Mouse (Mus musculus): ENCODE measurements around the gene Prkag2. TPM values are rescaled to one million over a fixed set of nuclear protein-coding genes. Genes with fewer than 3 reads are reported as not detected.

Gene Prkag2
- polyA plus RNA-seq, 1 experiment from 2014 or later: 38.3 TPM

- no peak for ATAC-seq
- TF ChIP-seq CTCF (IDR thresholded peaks at IDR 0.05; ENCODE audit: low read depth): no peak
- no peak overlapping the region for H3K27ac ChIP-seq (ENCODE audit: low read depth, low read length)
- no peaks in the 10 kb centered on the region for H3K9me3 ChIP-seq (ENCODE audit: control insufficient read depth)
- no peak overlapping the region for H3K4me2 ChIP-seq (replicated peaks; ENCODE audit: low read depth)
- no peaks in the 10 kb centered on the region for H3K27me3 ChIP-seq (replicated peaks; ENCODE audit: control insufficient read depth, insufficient read depth, low read length)
- H3K36me3 ChIP-seq (ENCODE audit: control insufficient read depth, insufficient read depth): no peaks in the 10 kb centered on the region
- H3K4me1 ChIP-seq (replicated peaks; ENCODE audit: control insufficient read depth, insufficient read depth, low read length): no peaks in the 10 kb centered on the region
- no peak overlapping the region for H3K4me3 ChIP-seq (ENCODE audit: low read depth, low read length)
- H3K9ac ChIP-seq (ENCODE audit: low read depth, low read length): no peak overlapping the region
- WGBS: 76% methylated on average over 4 of the region's 4 CpGs
These were observed 69.0 kb downstream of the Prkag2 start for GRCm38 (mm10) chr5:25031456-25031856.

DNA sequence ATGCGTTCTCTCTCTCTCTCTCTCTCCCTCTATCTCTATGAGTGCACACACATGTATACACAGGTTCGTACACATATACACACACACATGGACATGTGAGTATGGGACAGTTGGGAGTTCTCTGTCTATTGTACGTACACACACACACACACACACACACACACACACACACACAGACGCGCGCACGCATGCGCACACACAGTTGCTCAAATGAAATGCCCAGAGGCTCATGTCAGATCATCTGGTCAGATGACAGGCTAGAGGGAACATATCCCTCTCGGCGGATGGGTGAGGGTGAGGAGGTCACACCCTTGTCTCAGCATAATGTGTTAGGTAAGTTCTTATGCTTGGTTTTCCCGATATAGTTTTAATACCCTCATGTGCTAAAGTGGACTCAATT lies 69.4 kb downstream of the Prkag2 start:
- Histone ChIP-seq H3K4me1 (replicated peaks; ENCODE audit: control insufficient read depth, insufficient read depth, low read length) (no peaks in the 10 kb centered on the region; the same call in 1 of the 2 replicates), H3K27me3 (replicated peaks; ENCODE audit: control insufficient read depth, insufficient read depth, low read length) (no peaks in the 10 kb centered on the region), H3K36me3 (ENCODE audit: control insufficient read depth, insufficient read depth) (no peaks in the 10 kb centered on the region), H3K4me2 (replicated peaks; ENCODE audit: low read depth) (no peak overlapping the region), H3K4me3 (ENCODE audit: low read depth, low read length) (no peak overlapping the region), H3K9me3 (ENCODE audit: control insufficient read depth) (no peaks in the 10 kb centered on the region), H3K27ac (ENCODE audit: low read depth, low read length) (no peak overlapping the region), H3K9ac (ENCODE audit: low read depth, low read length) (no peak overlapping the region)
- no peak for TF ChIP-seq CTCF (IDR thresholded peaks at IDR 0.05; ENCODE audit: low read depth)
- no peak for ATAC-seq
- WGBS: 88% methylated on average over 11 of the region's 11 CpGs

- Histone ChIP-seq H3K9ac (ENCODE audit: low read depth, low read length) (no peak overlapping the region), H3K36me3 (ENCODE audit: control insufficient read depth, insufficient read depth) (no peaks in the 10 kb centered on the region), H3K4me2 (replicated peaks; ENCODE audit: low read depth) (no peak overlapping the region), H3K4me1 (replicated peaks; ENCODE audit: control insufficient read depth, insufficient read depth, low read length) (peaks cover 6% of the 10 kb centered on the region; the same call in 1 of the 2 replicates), H3K4me3 (ENCODE audit: low read depth, low read length) (no peak overlapping the region), H3K9me3 (ENCODE audit: control insufficient read depth) (no peaks in the 10 kb centered on the region), H3K27ac (ENCODE audit: low read depth, low read length) (no peak overlapping the region), H3K27me3 (replicated peaks; ENCODE audit: control insufficient read depth, insufficient read depth, low read length) (no peaks in the 10 kb centered on the region)
- 28% methylated on average over 3 of the region's 3 CpGs for WGBS
- TF ChIP-seq CTCF (IDR thresholded peaks at IDR 0.05; ENCODE audit: low read depth): no peak
- ATAC-seq: peak; percentile 62
These were observed 70.2 kb downstream of the Prkag2 start for GRCm38 (mm10) chr5:25030276-25030681.

GRCm38 (mm10) chr5:25027673-25028072 lies 72.8 kb downstream of the Prkag2 start:
- H3K27me3 ChIP-seq (replicated peaks; ENCODE audit: control insufficient read depth, insufficient read depth, low read length): no peaks in the 10 kb centered on the region
- no peaks in the 10 kb centered on the region for H3K36me3 ChIP-seq (ENCODE audit: control insufficient read depth, insufficient read depth)
- no peak overlapping the region for H3K4me2 ChIP-seq (replicated peaks; ENCODE audit: low read depth)
- H3K4me1 ChIP-seq (replicated peaks; ENCODE audit: control insufficient read depth, insufficient read depth, low read length): peaks cover 6% of the 10 kb centered on the region; the same call in 1 of the 2 replicates
- no peak for TF ChIP-seq CTCF (IDR thresholded peaks at IDR 0.05; ENCODE audit: low read depth)
- H3K9ac ChIP-seq (ENCODE audit: low read depth, low read length): no peak overlapping the region
- 76% methylated on average over 4 of the region's 4 CpGs for WGBS
- H3K4me3 ChIP-seq (ENCODE audit: low read depth, low read length): no peak overlapping the region
- H3K9me3 ChIP-seq (ENCODE audit: control insufficient read depth): no peaks in the 10 kb centered on the region
- no peak for ATAC-seq
- no peak overlapping the region for H3K27ac ChIP-seq (ENCODE audit: low read depth, low read length)

GRCm38 (mm10) chr5:25025309-25026019 lies 75.0 kb downstream of the Prkag2 start:
- 50% methylated on average over 12 of the region's 12 CpGs for WGBS
- Histone ChIP-seq H3K4me3 (ENCODE audit: low read depth, low read length) (no peak overlapping the region), H3K4me2 (replicated peaks; ENCODE audit: low read depth) (no peak overlapping the region), H3K4me1 (replicated peaks; ENCODE audit: control insufficient read depth, insufficient read depth, low read length) (peaks cover 6% of the 10 kb centered on the region; the same call in 1 of the 2 replicates), H3K27me3 (replicated peaks; ENCODE audit: control insufficient read depth, insufficient read depth, low read length) (no peaks in the 10 kb centered on the region), H3K36me3 (ENCODE audit: control insufficient read depth, insufficient read depth) (peaks cover 5% of the 10 kb centered on the region), H3K9ac (ENCODE audit: low read depth, low read length) (no peak overlapping the region), H3K27ac (ENCODE audit: low read depth, low read length) (no peak overlapping the region), H3K9me3 (ENCODE audit: control insufficient read depth) (no peaks in the 10 kb centered on the region)
- TF ChIP-seq CTCF (IDR thresholded peaks at IDR 0.05; ENCODE audit: low read depth): peak; percentile 23; the same call in 1 of the 2 replicates
- ATAC-seq: no peak

DNA sequence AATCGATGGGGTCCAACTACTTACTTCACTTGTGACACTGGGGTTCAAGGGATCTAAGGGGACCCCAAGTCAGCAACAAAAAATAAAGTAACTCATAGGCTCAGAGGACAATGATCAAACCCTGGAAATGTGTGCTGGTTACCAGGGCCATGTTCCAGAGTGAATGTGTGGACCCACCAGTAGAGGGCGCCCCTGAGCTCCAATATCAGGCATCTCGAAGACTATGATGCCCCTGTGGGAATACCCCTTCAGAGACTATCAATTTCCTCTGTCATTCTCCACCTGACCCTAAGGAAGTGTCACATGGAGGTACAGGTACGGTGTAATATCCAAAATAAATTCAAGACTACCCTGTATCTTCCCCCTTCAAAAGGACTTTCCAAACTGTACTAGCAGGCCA lies 77.5 kb downstream of the Prkag2 start:
- Histone ChIP-seq H3K9ac (ENCODE audit: low read depth, low read length) (no peak overlapping the region), H3K4me3 (ENCODE audit: low read depth, low read length) (no peak overlapping the region), H3K9me3 (ENCODE audit: control insufficient read depth) (no peaks in the 10 kb centered on the region), H3K27ac (ENCODE audit: low read depth, low read length) (no peak overlapping the region), H3K27me3 (replicated peaks; ENCODE audit: control insufficient read depth, insufficient read depth, low read length) (no peaks in the 10 kb centered on the region), H3K4me2 (replicated peaks; ENCODE audit: low read depth) (no peak overlapping the region), H3K36me3 (ENCODE audit: control insufficient read depth, insufficient read depth) (peaks cover 5% of the 10 kb centered on the region), H3K4me1 (replicated peaks; ENCODE audit: control insufficient read depth, insufficient read depth, low read length) (peaks cover 6% of the 10 kb centered on the region; the same call in 1 of the 2 replicates)
- peak; percentile 84 for TF ChIP-seq CTCF (IDR thresholded peaks at IDR 0.05; ENCODE audit: low read depth)
- no peak for ATAC-seq
- 45% methylated on average over 4 of the region's 4 CpGs for WGBS

All from intestine, postnatal 0 days (tissue).